Mouse (Mus musculus) 416B (cell line): ENCODE measurements at regions not wholly inside any gene's neighbourhood (a gene's known extent, or its start where the extent isn't known, plus 50 kb on each side); places are given as distances from the start of the nearest gene placed in this dataset.
A peak's percentile ranks its signal among the peaks of the same experiment; 100 is the strongest.

Source experiments
- DNase-seq: peaks from one replicate; pipeline ENCODE4 v3.0.0; 2011; ENCODE audit warnings: low read depth

DNA sequence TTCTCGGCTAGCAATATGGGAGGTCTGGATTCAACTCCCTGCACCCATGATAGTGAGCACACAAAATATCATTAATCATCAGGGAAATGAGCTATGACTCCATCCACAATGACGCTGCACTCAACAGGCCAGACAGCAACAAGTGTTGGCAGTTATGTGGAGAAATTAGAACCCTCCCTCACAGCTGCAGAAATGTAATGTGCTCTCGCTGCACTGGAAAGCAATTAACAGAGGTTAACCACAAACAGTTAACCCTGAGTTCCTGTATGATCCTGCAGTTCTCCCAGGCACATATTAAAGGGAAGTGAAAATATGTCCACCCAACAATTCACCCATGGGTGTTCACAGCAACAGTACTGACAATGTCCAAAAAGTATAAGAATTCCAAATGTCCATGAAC lies 54.0 kb upstream of the Jade2 start:
- DNase-seq: peak; percentile 97

GRCm38 (mm10) chr11:51915656-51916032 lies 51.8 kb upstream of the Cdkn2aipnl start:
- DNase-seq: peak; percentile 86

- peak; percentile 88 for DNase-seq
These were observed 51.2 kb upstream of the Cdkn2aipnl start for GRCm38 (mm10) chr11:51916033-51916929.
